Mouse (Mus musculus): Measurements from ENCODE around the gene Arid5b.

GRCm38 (mm10) chr10:68252650-68253049 is 25.9 kb downstream of the Arid5b start:
- no peak for TF ChIP-seq CTCF (IDR thresholded peaks at IDR 0.05; ENCODE audit: extremely low read depth, insufficient read depth, insufficient read length, insufficient replicate concordance)
- no peak for TF ChIP-seq POLR2A (IDR thresholded peaks at IDR 0.05; ENCODE audit: low read depth, low read length)
